Mouse (Mus musculus) hematopoietic stem cell, adult 5-6 weeks (primary cell): ENCODE data around the gene Eif5a. TPM values are rescaled to one million over a fixed set of nuclear protein-coding genes. Genes with fewer than 3 reads are reported as not detected.
A peak's percentile ranks its signal among the peaks of the same experiment; 100 is the strongest.

Experiments
- ATAC-seq, 2 experiments: fragments of 125-278 bp in 1 of 2; replicated peaks in 1 of 2; 2 replicates each; pipeline ENCODE4 v1.8.0; 2016 to 2017; ENCODE audit warnings: inconsistent platforms in 2 of 2, mild to moderate bottlenecking in 2 of 2, moderate number of reproducible peaks in 2 of 2, low read depth in 1 of 2, moderate TSS enrichment in 1 of 2; ENCODE audit not compliant: low FRiP score in 2 of 2, poor library complexity in 2 of 2, severe bottlenecking in 2 of 2, insufficient read depth in 1 of 2, low TSS enrichment in 1 of 2
- total RNA-seq: library from RNA; stranded (forward); fragments of 172-1452, 232-1000 nt; gene quantifications from 2 replicates; pipeline ENCODE4 v1.2.3, GENCODE M21; 2017

Gene Eif5a
- total RNA-seq, 1 experiment from 2014 or later = 938 TPM

- no peak for ATAC-seq
Observed at GRCm38 (mm10) chr11:69891482-69891881, 30.3 kb downstream of the Eif5a start.

- ATAC-seq = no peak
Observed at GRCm38 (mm10) chr11:69886907-69887635, 34.7 kb downstream of the Eif5a start.

GRCm38 (mm10) chr11:69884663-69885062, 37.1 kb downstream of the Eif5a start:
- ATAC-seq = no peak

DNA sequence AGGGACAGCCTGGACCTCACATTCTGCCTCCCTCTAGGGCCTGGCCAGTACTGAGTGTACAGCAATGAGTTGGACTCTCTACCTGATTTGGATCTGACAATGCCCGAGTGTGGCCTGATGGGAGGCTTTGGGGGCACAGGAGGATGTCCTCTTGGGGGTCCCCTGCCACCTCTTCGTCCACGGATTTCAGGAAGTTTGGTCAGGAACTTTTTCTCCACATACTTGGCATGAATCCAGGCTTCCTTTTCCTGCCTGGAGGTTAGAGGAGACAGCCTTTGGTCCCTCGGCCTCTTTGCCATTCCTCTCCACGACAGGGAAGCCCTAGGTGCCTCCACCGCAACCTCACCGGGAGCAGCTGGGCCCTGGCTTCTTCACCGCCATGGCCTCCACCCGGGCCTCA, 37.5 kb downstream of the Eif5a start:
- ATAC-seq = no peak

GRCm38 (mm10) chr11:69883527-69884151, 38.1 kb downstream of the Eif5a start:
- ATAC-seq = no peak

- ATAC-seq = no peak
Observed at GRCm38 (mm10) chr11:69883066-69883465, 38.7 kb downstream of the Eif5a start.

- no peak for ATAC-seq
Observed at GRCm38 (mm10) chr11:69881787-69882670, 39.7 kb downstream of the Eif5a start.

DNA sequence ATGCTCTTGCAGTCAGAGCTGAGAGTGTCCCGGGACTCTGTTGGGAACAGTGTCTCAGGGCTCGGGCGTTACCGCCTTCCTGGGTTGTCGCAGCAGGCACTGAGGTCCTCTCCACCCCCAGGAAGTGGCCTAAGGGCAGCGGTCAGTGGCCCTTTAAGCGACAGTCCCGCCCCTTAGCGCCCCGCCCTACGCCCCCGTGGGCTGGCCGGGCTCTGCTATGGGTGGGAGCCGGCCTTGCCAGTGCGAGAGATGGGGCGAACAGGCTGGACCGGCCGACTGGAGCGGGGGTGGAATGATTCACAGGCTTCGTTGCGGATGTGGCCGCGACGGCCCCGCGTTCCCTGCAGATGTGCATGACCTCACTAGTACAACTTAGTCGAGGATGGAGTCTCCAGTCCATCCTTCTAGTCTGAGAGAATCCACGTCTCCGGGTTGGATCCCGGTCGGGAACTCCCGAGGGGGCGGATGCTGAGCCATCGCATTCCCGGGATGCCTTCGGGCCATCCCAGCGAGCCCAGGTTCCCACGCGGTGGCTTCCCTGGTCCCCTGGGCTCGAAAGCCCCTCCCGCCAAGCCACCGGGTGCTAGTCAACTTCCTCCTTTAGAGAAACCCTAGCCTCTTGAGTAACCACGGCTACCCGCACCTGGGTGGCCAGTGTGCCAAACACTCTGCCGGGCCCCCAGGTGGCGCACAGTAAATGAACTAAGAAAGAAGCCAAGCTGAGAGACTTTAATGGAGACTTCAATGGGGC, 40.7 kb downstream of the Eif5a start, which contains the start of gene Kctd11:
Gene Kctd11, minus strand, starts transcription at position 554 of the 751 bp plus-strand sequence.
- ATAC-seq = peak; percentile 74 to 81

DNA sequence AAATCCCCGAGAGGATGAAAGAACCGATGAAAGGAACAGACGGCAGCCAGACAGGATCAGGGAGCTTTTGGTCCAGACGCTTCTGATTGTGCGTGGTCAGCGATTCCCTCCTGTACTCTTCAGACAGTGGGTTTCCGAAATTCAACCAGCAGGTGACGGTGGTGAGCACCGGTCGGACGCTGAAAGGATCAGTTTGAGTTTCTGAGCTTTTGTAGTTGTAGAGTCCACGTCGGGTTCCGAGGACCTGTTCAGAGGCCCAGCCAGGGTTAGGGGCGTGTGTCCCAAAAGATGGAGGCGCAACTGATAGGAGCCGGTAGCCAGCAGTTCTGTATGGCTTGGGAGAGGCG, 41.3 kb downstream of the Eif5a start:
- ATAC-seq = peak; percentile 24 to 41; a peak in 2 of 4 replicates

GRCm38 (mm10) chr11:69879711-69880110, 42.0 kb downstream of the Eif5a start:
- no peak for ATAC-seq

DNA sequence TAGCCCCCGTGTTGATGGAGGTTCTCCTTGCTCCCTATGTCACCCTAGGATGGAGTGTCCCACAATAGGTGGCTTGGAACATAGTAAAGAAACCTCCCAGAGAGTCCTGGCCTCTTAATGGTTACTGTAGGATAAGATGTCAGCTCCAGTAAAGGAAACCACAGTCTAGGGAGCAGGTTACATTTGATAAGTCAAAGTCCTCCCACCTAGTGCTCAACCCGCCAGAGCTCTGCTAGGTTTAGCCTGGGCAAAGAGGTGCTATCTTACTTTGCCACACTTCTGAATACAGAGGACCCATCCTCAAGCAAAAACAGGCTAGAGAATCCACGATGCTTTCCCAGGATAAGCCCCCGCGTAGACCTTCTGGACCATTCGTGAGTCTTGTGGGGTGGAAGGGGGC, 42.8 kb downstream of the Eif5a start:
- no peak for ATAC-seq

DNA sequence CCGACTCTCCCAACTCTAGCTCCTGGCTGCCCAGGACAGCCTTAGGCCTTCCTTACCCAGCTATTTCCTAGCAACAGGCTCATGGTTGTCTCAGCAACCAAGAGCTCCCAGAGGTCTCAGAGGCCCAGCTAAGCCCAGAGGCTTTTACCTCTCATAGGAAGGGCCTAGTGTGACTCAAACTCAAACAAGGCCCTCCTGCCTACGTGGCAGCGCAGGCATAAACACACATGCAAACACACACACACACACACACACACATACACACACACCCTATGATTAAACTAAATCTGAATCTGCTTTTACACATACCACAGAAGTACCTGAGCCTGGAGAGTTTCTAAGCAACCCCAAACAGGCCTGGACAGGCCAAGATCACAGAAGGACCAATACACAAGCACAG, 43.4 kb downstream of the Eif5a start:
- no peak for ATAC-seq

DNA sequence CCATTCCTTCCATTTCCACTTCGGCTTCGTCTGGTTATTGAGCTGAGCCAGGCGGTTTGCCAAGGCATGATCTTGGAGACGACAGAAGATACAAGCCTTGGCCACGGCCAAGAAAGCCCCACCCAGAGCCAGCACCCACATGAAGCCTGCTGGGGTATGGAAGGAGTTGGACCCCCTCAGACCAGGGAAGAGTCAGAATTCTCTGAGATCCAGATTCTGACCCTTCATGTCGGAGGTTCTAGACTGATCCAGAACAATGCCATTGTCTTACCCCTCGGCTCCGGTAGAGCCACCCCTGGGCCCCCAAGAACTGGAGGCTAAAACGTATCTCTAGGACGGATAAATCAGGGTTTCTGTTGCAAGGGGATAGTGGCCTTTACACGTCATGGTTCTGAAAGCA, 43.9 kb downstream of the Eif5a start, which contains the start of gene Tmem95:
Gene Tmem95, minus strand, starts transcription at position 141 of the 400 bp plus-strand sequence.
- no peak for ATAC-seq

DNA sequence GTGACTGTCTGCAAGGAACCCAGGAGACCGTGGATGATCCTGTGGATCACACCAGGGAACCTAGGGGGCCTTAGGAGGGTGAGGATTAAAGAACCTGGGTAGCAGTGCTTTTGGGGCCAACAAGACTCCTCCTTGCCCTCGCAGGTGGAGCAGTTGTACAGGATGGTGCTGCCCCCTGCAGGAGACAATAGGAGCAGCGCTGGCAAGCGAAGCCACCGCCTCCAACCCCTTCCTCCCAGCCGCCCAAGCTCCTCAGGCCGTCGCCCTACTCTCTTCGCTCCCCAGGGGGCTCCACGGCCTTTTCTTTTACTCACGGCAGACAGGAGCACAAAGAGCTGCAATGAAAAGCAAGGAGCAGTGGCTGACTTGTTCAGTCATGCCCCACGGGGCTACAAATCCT, 44.9 kb downstream of the Eif5a start:
- ATAC-seq = peak; percentile 59 to 80

GRCm38 (mm10) chr11:69876186-69876585, 45.6 kb downstream of the Eif5a start:
- ATAC-seq = no peak

- no peak for ATAC-seq
Observed at GRCm38 (mm10) chr11:69872451-69872850, 49.3 kb downstream of the Eif5a start.

DNA sequence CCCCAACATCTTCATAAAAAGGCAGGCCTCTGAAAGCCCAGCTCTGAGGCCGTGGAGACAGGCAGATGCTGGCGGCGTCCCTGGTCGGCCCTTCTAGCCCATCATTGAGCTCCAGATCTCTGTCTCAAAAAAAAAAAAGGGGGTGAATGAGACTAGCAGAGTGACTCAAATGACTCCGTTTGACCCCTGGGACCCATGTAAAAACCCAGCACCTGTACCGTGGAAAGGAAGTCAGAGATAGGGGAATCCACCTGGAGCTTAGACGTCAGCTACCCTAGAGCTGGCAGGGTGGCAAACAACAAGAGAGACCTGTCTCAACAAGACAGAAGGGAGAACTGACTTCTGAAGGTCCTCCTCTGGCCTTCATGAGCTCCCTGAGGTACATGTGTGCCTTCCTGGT, 49.9 kb downstream of the Eif5a start:
- no peak for ATAC-seq
